In genomic region chr2:130577632-130578031, GRCm38 (mm10) we compare ENCODE assay signal across 9 mouse cellular contexts. TPM values are rescaled to one million over a fixed set of nuclear protein-coding genes. Genes with fewer than 3 reads are reported as not detected.
A peak's percentile ranks its signal among the peaks of the same experiment; 100 is the strongest.
DNase-seq lines count a peak whose midpoint lies in the region; ATAC-seq lines count a peak whose summit lies in the region.
"Had no signal": no experiment of that assay in that cellular context is flagged by ENCODE, and none has a peak within 500 bp of the region (broad histone marks: within the 10 kb centered on the region; RNA-seq: fewer than 3 reads in every experiment).

No protein-coding gene starts in this region.

- H3K27me3 ChIP-seq in hindbrain, embryonic 11.5 days (ENCODE audit: control insufficient read depth, insufficient read depth, low read length): peaks cover 78% of the 10 kb centered on the region
- H3K27me3 ChIP-seq in limb, embryonic 15.5 days: peaks cover 82% of the 10 kb centered on the region

- H3K4me3 ChIP-seq in hindbrain, embryonic 11.5 days (ENCODE audit: low read depth, low read length): no peak overlapping the region
- peak overlapping the region; percentile 8; the same call in 1 of the 2 replicates for H3K4me3 ChIP-seq in limb, embryonic 15.5 days

- H3K4me1 ChIP-seq in hindbrain, embryonic 11.5 days (replicated peaks; ENCODE audit: control insufficient read depth, insufficient read depth, low read length): peaks cover 19% of the 10 kb centered on the region
- peaks cover 35% of the 10 kb centered on the region for H3K4me1 ChIP-seq in limb, embryonic 15.5 days

- H3K9ac ChIP-seq in hindbrain, embryonic 11.5 days (ENCODE audit: low read depth, low read length): no peak overlapping the region
- no peak overlapping the region for H3K9ac ChIP-seq in limb, embryonic 15.5 days

- peak; percentile 53 for ATAC-seq in common myeloid progenitor, adult 5-6 weeks (replicated peaks; ENCODE audit: low read depth, poor library complexity, severe bottlenecking)
- peak; percentile 33; the same call in 1 of the 2 replicates for ATAC-seq in hindbrain, embryonic 11.5 days (ENCODE audit: low FRiP score)
- no peak for ATAC-seq in limb, embryonic 15.5 days (ENCODE audit: insufficient number of reproducible peaks, low FRiP score, low TSS enrichment, low read depth)

- H3K36me3 ChIP-seq in hindbrain, embryonic 11.5 days (ENCODE audit: control insufficient read depth, insufficient read depth, low read length): no peaks in the 10 kb centered on the region
- H3K36me3 ChIP-seq in limb, embryonic 15.5 days: no peaks in the 10 kb centered on the region

- H3K4me2 ChIP-seq in hindbrain, embryonic 11.5 days (replicated peaks; ENCODE audit: low read depth, low read length): no peak overlapping the region
- H3K4me2 ChIP-seq in limb, embryonic 15.5 days: no peak overlapping the region

- DNase-seq in heart, adult 18-20 months: peak; percentile 55 to 63
- no peak for DNase-seq in heart, postnatal 4 days
- peak; percentile 48 for DNase-seq in hindbrain, embryonic 11.5 days (ENCODE audit: low spot score)
- peak; percentile 13 to 48 for DNase-seq in monocyte, adult 2 months (ENCODE audit: low read depth in 1 of 2, low spot score in 2 of 2)
- peak; percentile 57 for DNase-seq in thymus, postnatal 25 days
- no peak for DNase-seq in right cerebral cortex, adult 18-20 months

- H3K9me3 ChIP-seq in hindbrain, embryonic 11.5 days (ENCODE audit: control insufficient read depth, low read length): no peaks in the 10 kb centered on the region
- H3K9me3 ChIP-seq in limb, embryonic 15.5 days: no peaks in the 10 kb centered on the region

- no peak overlapping the region for H3K27ac ChIP-seq in hindbrain, embryonic 11.5 days (ENCODE audit: low read depth, low read length)
- H3K27ac ChIP-seq in limb, embryonic 15.5 days: no peak overlapping the region

- 4% methylated on average over 12 of the region's 12 CpGs for WGBS in hindbrain, embryonic 11.5 days
- 4% methylated on average over 12 of the region's 12 CpGs for WGBS in limb, embryonic 15.5 days

RNA-seq across cellular contexts. Expression of gene Oxt, which starts 1.7 kb away (rescaled TPM):
- not detected for total RNA-seq in heart, adult 18-20 months (2021)
- not detected for total RNA-seq in heart, postnatal 4 days (2021)
- not detected in 2 replicates for total RNA-seq in common myeloid progenitor, adult 5-6 weeks (2017)
- not detected in 2 replicates for polyA plus RNA-seq in hindbrain, embryonic 11.5 days (2014; fragmentation: Nextera tagmentation; extraction: Ambion mirVana)
- not detected in 2 replicates for polyA plus RNA-seq in limb, embryonic 15.5 days (2015; fragmentation: Nextera tagmentation; extraction: Ambion mirVana)
- polyA plus RNA-seq: neural tube, embryonic 14.5 days had no signal

RNA-seq across cellular contexts. Expression of gene Avp, which starts 4.7 kb away (rescaled TPM):
- 10 to 100 TPM; 15.5 to 25.6 TPM for total RNA-seq in heart, adult 18-20 months (2021)
- 1 to 10 TPM in 1 of 2 experiments, under 1 TPM in 1; 0.83 to 1.5 TPM for total RNA-seq in heart, postnatal 4 days (2021)
- not detected in 2 replicates for total RNA-seq in common myeloid progenitor, adult 5-6 weeks (2017)
- polyA plus RNA-seq in hindbrain, embryonic 11.5 days (2014; fragmentation: Nextera tagmentation; extraction: Ambion mirVana): not detected in 2 replicates
- polyA plus RNA-seq in limb, embryonic 15.5 days (2015; fragmentation: Nextera tagmentation; extraction: Ambion mirVana): not detected in 2 replicates

RNA-seq across cellular contexts. Expression of gene Mrps26, which starts 14.1 kb away (rescaled TPM):
- 10 to 100 TPM; 68.5 to 72.4 TPM for total RNA-seq in heart, adult 18-20 months (2021)
- total RNA-seq in heart, postnatal 4 days (2021): 10 to 100 TPM; 78.0 to 86.6 TPM
- total RNA-seq in common myeloid progenitor, adult 5-6 weeks (2017): 52.1 and 53.8 TPM in 2 replicates
- polyA plus RNA-seq in hindbrain, embryonic 11.5 days (2014; fragmentation: Nextera tagmentation; extraction: Ambion mirVana): 77.4 and 86.5 TPM in 2 replicates
- 93.6 and 101 TPM in 2 replicates for polyA plus RNA-seq in limb, embryonic 15.5 days (2015; fragmentation: Nextera tagmentation; extraction: Ambion mirVana)

RNA-seq across cellular contexts. Expression of gene Fastkd5, which starts 52.2 kb away (rescaled TPM):
- total RNA-seq in heart, adult 18-20 months (2021): 1 to 10 TPM; 7.7 to 7.9 TPM
- total RNA-seq in heart, postnatal 4 days (2021): 1 to 10 TPM; 8.1 to 9.2 TPM
- 19.1 and 22.8 TPM in 2 replicates for total RNA-seq in common myeloid progenitor, adult 5-6 weeks (2017)
- polyA plus RNA-seq in hindbrain, embryonic 11.5 days (2014; fragmentation: Nextera tagmentation; extraction: Ambion mirVana): 20.2 and 22.0 TPM in 2 replicates
- 13.2 and 14.1 TPM in 2 replicates for polyA plus RNA-seq in limb, embryonic 15.5 days (2015; fragmentation: Nextera tagmentation; extraction: Ambion mirVana)

RNA-seq across cellular contexts. Expression of gene Ubox5, which starts 52.2 kb away (rescaled TPM):
- 1 to 10 TPM; 4.1 to 4.6 TPM for total RNA-seq in heart, adult 18-20 months (2021)
- 1 to 10 TPM; 5.5 TPM for total RNA-seq in heart, postnatal 4 days (2021)
- 6.3 and 7.3 TPM in 2 replicates for total RNA-seq in common myeloid progenitor, adult 5-6 weeks (2017)
- 16.3 and 17.3 TPM in 2 replicates for polyA plus RNA-seq in hindbrain, embryonic 11.5 days (2014; fragmentation: Nextera tagmentation; extraction: Ambion mirVana)
- 10.8 and 11.0 TPM in 2 replicates for polyA plus RNA-seq in limb, embryonic 15.5 days (2015; fragmentation: Nextera tagmentation; extraction: Ambion mirVana)

Comparison
In these comparisons a context has a peak if more than half of its experiments do, and no peak if none do; other contexts are left out.
1. DNase-seq: peak in heart, adult 18-20 months (2 of 2), hindbrain, embryonic 11.5 days (single experiment), monocyte, adult 2 months (2 of 2) and thymus, postnatal 25 days (single experiment); none in heart, postnatal 4 days (single experiment) and right cerebral cortex, adult 18-20 months (single experiment).
2. RNA of gene Avp, which starts 4.7 kb away (total RNA-seq): 15.5 to 25.6 TPM in heart, adult 18-20 months; 0.83 to 1.5 TPM in heart, postnatal 4 days and not detected in common myeloid progenitor, adult 5-6 weeks; every median in the first group is over 4 times any median in the second.